Mouse (Mus musculus) frontal cortex, adult (tissue): ENCODE data around the gene Cog2.
A peak's percentile ranks its signal among the peaks of the same experiment; 100 is the strongest.

Experiments
- ATAC-seq: cut with Nextera tagmentation; 2 replicates; pipeline ENCODE4 v1.9.2; 2017; ENCODE audit warnings: mild to moderate bottlenecking, moderate library complexity, mixed read lengths; ENCODE audit not compliant: low TSS enrichment

Cog2 gene

GRCm38 (mm10) chr8:124516525-124516924 is 4.0 kb upstream of the Cog2 start:
- peak; percentile 69 for ATAC-seq

- peak; percentile 13; the same call in 1 of the 2 replicates for ATAC-seq
Measured at GRCm38 (mm10) chr8:124517142-124517541, 3.4 kb upstream of the Cog2 start.

DNA sequence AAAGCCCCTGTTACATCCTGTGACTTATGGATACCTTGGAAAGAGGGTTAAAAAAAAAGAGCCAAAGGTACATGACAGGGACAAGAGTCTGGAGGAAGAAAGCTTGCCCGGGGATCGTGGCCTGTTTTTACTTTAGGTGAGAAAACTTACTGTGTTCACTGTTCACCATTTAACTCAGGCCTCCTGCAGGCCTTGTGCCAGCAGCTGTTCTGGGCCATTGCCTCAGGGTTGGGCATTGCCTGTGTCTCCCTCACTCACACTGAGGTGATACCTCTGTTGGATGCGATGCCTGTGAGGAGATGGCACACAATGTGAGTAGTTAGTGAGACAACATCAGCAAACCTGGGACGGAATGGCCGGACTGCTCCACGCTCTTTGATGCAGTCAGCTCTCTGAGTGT is 1.4 kb downstream of the Cog2 start:
- no peak for ATAC-seq

DNA sequence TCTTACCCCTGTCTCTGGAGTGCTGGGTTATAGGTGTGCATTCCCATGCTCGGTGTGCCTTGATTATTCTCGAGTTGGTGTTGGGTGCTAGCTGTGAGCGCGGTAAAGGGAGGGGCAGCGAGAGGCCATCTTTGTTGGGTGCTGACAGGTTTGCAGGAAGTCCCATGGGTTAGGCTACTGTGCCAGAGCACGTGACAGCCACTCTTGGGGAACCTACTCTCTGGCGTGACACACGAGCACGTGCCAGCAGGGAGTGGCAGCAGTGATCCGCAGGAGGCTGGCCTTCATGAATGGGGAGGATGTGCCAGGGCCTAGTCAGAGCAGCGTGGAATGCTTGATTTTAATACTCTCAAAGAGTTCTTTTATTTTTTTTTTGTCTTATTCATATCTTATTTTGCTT is 5.7 kb downstream of the Cog2 start:
- ATAC-seq, result no peak

DNA sequence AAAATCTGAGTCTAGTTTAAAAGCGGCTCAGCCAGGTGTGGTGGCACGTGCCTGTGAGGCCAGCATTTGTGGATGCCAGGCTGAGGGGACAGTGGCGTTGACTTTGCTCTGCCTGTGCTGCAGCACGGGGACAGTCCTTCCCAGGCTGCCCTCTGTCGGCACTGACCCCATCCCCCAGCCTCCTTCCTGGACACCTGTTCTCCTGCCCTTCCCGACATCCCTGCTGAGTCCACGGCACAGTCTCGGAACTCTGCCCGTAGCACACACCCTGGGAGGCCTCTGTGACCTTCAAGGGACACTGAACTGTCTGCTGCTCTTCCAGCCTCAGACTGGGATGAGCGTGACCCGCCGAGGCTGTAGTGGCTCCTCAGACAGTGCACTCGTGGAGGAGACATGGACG is 9.5 kb downstream of the Cog2 start:
- 0 out of 2 replicates have a peak, but pooled peaks have one; percentile 9 for ATAC-seq

DNA sequence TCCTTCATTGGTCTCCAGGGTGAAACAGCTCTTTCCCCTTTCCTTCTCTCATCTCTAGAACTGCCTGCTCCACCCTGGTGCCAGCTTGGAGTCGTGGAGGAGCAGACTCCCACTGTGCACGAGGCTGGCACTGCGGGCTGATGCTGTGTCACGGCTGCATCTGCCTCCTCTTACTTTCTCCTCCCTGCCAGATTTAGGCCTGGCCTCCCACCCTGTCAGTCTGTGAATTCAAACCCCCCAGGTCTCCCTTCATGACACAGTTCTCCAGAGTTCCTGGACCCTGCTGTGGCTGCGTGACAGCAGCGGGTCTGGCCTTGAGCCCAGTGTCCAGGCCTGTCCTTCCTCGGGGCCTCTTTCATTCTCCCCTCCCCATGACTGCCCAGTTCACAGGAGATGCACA is 10.0 kb downstream of the Cog2 start:
- 0 out of 2 replicates have a peak, but pooled peaks have one; percentile 38 for ATAC-seq

DNA sequence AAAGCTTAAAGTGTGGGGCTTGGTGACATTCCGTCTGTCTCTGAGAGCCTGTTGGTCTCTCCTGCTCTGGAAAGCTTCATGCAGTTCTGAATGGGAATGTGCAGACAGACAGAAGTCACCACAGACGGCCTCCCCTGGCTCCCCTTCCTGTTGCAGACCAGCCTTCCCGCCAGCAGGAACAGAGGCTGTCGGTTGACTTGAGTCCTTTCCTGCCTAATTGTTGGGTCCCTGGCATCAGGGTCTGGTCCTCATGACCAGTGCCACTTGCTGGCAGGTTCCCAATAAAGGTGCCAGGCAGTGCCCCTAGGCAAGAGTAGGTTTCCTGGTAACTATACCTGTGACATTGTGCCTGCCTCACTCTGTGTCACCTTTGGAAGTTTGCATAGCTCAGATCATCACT is 10.4 kb downstream of the Cog2 start:
- no peak for ATAC-seq

- ATAC-seq, result peak; percentile 41; the same call in 1 of the 2 replicates
Measured at GRCm38 (mm10) chr8:124532626-124533025, 12.1 kb downstream of the Cog2 start.

GRCm38 (mm10) chr8:124535451-124535850 is 14.9 kb downstream of the Cog2 start:
- ATAC-seq, result no peak

GRCm38 (mm10) chr8:124540906-124541305 is 20.3 kb downstream of the Cog2 start:
- no peak for ATAC-seq

DNA sequence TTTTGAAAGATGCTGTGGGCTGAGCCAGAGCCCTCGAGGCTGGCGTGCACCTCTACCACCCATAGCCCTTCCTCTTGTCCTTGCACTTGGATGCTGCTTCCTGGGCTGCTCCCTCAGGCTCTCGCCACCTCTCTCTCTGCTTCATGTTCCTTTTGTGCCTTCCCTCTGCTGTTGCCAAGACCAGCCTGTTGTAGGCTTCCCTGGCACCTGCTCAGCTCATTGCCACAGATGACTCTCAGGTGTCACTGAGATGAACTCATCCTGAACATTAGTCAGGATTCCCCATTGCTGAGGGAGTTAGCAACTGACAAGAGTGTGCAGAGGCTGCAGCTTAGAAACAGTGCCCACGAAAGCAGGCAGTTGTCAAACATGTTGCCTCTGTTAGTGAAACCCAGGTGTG is 21.4 kb downstream of the Cog2 start:
- ATAC-seq, result no peak

GRCm38 (mm10) chr8:124543272-124543671 is 22.7 kb downstream of the Cog2 start:
- ATAC-seq, result no peak

DNA sequence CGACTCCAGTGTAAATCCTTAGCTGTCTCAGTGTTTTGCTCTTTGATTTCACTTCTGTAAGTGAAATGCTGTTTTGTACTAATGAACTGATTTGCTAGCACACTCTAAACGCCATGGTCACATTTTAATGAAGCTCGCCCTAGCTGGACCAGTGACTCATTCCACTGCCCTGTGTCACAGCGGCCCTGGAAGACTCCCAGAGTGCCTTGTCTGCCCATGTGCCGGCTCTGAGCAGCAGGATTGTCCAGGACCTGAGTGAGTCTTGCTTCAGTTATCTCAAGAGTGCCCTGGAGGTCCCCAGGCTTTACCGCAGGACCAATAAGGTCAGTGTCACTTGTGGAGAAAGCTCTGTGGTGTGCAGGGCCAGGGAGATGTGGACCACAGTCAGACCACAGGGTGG is 25.8 kb downstream of the Cog2 start:
- ATAC-seq, result no peak

GRCm38 (mm10) chr8:124546815-124547214 is 26.2 kb downstream of the Cog2 start:
- peak; percentile 71 for ATAC-seq

DNA sequence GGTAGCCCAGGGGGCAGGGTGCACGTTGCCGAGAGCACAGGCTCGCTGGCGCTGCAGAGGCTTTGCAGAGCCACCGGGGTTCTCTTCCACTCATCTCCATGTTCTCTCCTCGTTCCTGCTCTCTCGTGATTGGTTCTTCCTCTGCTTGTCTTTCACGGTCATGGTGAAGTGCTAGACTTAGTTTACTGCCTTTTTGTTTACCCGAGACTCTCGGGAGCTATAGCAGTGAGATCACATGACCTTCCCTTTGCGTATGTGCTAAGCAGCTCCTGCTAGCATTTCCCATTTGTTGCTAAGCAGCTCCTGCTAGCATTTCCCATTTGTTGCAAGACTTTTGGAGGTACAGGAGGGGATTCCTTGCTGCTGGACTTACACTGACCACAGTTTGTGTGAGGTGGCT is 26.7 kb downstream of the Cog2 start:
- peak; percentile 24 for ATAC-seq

- ATAC-seq, result no peak
Measured at GRCm38 (mm10) chr8:124548187-124548586, 27.6 kb downstream of the Cog2 start.

DNA sequence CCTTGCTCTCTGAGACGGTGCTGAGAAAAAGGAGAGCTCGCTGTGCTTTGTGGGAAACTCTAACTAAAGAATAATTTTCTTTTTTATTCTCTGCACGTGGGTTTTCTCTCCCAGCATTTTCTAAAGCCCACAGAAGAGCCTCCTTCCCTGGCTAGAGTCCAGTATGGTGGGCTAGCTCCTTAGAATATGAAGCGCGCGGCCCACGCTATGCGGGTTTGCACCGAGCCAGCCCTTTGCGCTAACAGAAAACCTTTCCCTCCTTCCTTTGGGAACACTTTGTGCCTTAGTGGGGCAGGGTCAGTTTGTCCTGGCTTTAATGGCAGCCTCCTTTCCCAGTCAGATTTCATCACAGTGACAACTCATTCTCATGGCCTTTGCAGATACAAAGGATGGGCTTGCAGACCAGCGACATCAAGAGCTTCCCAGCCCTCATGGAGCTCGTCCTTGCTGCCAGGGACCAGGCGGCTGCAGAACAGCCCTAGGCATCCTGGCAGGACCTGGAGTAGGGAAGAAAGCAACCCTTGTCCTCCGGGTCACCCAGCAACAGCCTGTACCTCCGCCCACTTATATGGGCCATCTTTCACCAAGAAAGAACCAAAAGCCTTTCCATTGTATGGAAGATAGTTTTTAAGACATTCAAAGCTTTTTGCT is 30.6 kb downstream of the Cog2 start:
- ATAC-seq, result no peak

GRCm38 (mm10) chr8:124555113-124555750 is 34.7 kb downstream of the Cog2 start:
- no peak for ATAC-seq

GRCm38 (mm10) chr8:124556164-124556563 is 35.6 kb downstream of the Cog2 start:
- no peak for ATAC-seq

DNA sequence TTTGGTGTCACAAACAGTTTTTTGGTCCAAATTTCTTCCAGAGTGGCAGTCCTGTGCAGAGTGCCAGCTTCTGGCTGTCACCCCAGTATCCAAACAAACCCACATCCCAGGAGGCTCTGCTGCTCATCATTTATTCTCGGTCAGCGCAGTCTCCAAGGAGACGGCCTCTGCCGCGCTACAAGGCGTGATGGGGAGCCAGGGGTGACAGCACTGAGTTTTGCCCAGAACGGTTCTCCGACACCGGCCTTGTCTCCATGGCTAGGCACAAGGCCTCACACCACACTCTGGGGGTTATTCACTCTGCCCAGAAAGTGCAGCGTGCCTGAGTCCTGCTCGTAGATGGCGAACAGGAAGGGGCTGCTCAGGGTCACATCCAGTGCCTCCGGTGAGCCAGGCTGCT is 36.1 kb downstream of the Cog2 start:
- ATAC-seq, result peak; percentile 72

DNA sequence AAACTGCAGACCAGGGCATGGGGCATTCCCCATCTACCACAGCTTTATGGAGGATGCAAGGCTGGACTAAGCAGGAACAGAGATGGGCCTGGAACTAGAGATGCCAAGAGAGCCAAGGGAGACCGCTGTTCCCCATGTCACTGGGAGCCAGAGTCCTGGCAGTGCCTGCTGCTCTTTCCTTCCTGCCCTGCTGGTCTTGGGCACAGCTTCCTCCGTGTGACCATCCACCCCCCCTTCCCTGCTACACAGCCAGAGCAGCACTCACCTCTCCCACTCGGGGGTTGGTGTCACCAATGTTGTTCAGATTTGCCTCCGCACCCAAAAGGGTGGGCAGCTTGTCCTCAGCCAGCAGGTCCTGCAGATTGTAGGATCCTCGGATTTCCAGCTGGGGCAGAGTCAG is 36.9 kb downstream of the Cog2 start:
- peak; percentile 13; the same call in 1 of the 2 replicates for ATAC-seq

DNA sequence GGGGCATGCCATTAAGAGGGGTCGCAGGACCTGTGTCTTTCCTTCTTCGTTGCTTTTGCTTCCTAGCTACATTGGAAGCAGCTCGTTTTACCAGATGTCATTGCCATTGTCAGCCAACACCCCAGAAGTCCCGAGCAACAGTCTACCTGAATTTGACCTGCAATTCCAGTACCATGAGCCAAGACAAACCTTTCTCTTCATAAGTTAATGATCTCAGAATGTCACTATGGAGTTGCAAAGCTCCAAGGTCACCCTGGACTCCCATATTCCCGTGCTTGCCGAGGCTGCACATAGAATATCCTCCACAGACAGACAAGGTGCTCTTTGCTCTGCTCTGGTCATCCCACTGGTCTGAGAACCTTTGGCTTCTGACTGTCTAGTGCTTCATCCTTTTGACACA is 46.6 kb downstream of the Cog2 start:
- no peak for ATAC-seq

- ATAC-seq, result no peak
Measured at GRCm38 (mm10) chr8:124567584-124567983, 47.0 kb downstream of the Cog2 start.

DNA sequence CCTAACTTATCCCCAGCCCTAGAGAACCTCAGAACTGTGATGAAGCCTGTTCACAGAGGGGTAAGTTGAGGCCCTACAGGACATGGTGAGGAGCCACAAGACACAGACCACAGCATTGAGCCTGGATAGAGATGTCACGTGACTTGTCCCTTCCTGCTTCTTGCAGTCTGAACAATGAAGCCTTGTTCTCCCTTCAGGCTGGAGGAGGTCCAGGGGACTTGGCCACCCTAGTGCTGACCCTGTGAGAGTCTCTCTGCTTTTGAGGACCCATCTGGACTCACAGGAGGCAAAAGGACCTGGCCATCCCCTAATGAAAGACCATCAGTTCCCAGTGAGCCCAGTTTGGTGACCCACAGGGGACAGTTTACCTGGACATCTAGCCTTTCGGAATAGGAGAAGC is 48.5 kb downstream of the Cog2 start:
- ATAC-seq, result peak; percentile 2; the same call in 1 of the 2 replicates
